Mouse (Mus musculus) MEL (cell line): ENCODE data around the gene Ppp1r10. TPM values are rescaled to one million over a fixed set of nuclear protein-coding genes. Genes with fewer than 3 reads are reported as not detected.
A peak's percentile ranks its signal among the peaks of the same experiment; 100 is the strongest.

ENCODE experiments used
- DNase-seq: peaks from one replicate; pipeline ENCODE4 v3.0.0; 2011; ENCODE audit warnings: low read depth, low spot score
- H3K27ac ChIP-seq: 2 replicates; pipeline ENCODE4 v1.5.1; 2012; ENCODE audit warnings: low read depth, mild to moderate bottlenecking, control low read depth, low read length, moderate library complexity; ENCODE audit not compliant: control insufficient read depth
- H3K27me3 ChIP-seq, 2 experiments: fragments of 150-350 bp in 1 of 2; sonication (generic) in 1 of 2; 2 replicates each; pipeline ENCODE4 v1.6.1; 2012; ENCODE audit warnings: low read length in 2 of 2, mild to moderate bottlenecking in 2 of 2, improper control_type of control experiment in 1 of 2, moderate library complexity in 1 of 2; ENCODE audit not compliant: insufficient read depth in 2 of 2, control insufficient read depth in 1 of 2
- H3K36me3 ChIP-seq, 2 experiments: 2 replicates each; pipeline ENCODE4 v1.6.1; 2012 to 2014; ENCODE audit warnings: low read length in 2 of 2, improper control_type of control experiment in 1 of 2, inconsistent platforms in 1 of 2, mild to moderate bottlenecking in 1 of 2; ENCODE audit not compliant: insufficient read depth in 2 of 2, control insufficient read depth in 1 of 2
- H3K4me1 ChIP-seq, 2 experiments: fragments of 150-350 bp in 1 of 2; sonication (generic) in 1 of 2; 2 replicates each; pipeline ENCODE4 v1.6.1; 2012; ENCODE audit warnings: low read length in 2 of 2, improper control_type of control experiment in 1 of 2, mild to moderate bottlenecking in 1 of 2; ENCODE audit not compliant: insufficient read depth in 2 of 2, control insufficient read depth in 1 of 2
- H3K4me3 ChIP-seq, 2 experiments: fragments of 150-350 bp in 1 of 2; sonication (generic) in 1 of 2; 2 replicates each; pipeline ENCODE4 v1.5.1; 2012; ENCODE audit warnings: low read depth in 2 of 2, low read length in 2 of 2, mild to moderate bottlenecking in 2 of 2, moderate library complexity in 2 of 2, control low read depth in 1 of 2, improper control_type of control experiment in 1 of 2; ENCODE audit not compliant: control insufficient read depth in 1 of 2, insufficient read depth in 1 of 2
- H3K79me2 ChIP-seq: 2 replicates; pipeline ENCODE4 v1.6.1; 2012; ENCODE audit warnings: mild to moderate bottlenecking, low read length, moderate library complexity; ENCODE audit not compliant: control insufficient read depth, poor library complexity, insufficient read depth
- H3K9ac ChIP-seq: 2 replicates; pipeline ENCODE4 v1.6.1; 2012; ENCODE audit warnings: low read depth, mild to moderate bottlenecking, control low read depth, low read length, moderate library complexity; ENCODE audit not compliant: control insufficient read depth, poor library complexity, severe bottlenecking
- H3K9me3 ChIP-seq: fragments of 150-350 bp; sonication (generic); replicated peaks from 2 replicates; pipeline ENCODE4 v1.6.1; 2012; ENCODE audit warnings: mild to moderate bottlenecking, low read length, improper control_type of control experiment, moderate library complexity; ENCODE audit not compliant: insufficient read depth
- BHLHE40 ChIP-seq: IDR thresholded peaks from 2 replicates; pipeline ENCODE4 v1.6.1; 2012; ENCODE audit warnings: low read depth, mild to moderate bottlenecking, inconsistent platforms, low read length, improper control_type of control experiment, borderline replicate concordance
- CHD1 ChIP-seq: IDR thresholded peaks from 2 replicates; pipeline ENCODE4 v1.6.1; 2012; ENCODE audit warnings: low read depth, mild to moderate bottlenecking, inconsistent platforms, low read length, improper control_type of control experiment
- CHD2 ChIP-seq: IDR thresholded peaks from 2 replicates; pipeline ENCODE4 v1.6.1; 2011; ENCODE audit warnings: low read length, improper control_type of control experiment
- CTCF ChIP-seq, 3 experiments: IDR thresholded peaks in 2 of 3; conservative IDR thresholded peaks in 1 of 3; 2 replicates each; pipeline ENCODE4 v1.5.1; 2011 to 2012; ENCODE audit warnings: low read length in 3 of 3, low read depth in 2 of 3, mild to moderate bottlenecking in 2 of 3, improper control_type of control experiment in 1 of 3, inconsistent platforms in 1 of 3, mixed read lengths in 1 of 3, moderate library complexity in 1 of 3; ENCODE audit not compliant: control insufficient read depth in 1 of 3, insufficient read depth in 1 of 3, poor library complexity in 1 of 3, severe bottlenecking in 1 of 3
- E2F4 ChIP-seq: IDR thresholded peaks from 2 replicates; pipeline ENCODE4 v1.6.1; 2011; ENCODE audit warnings: low read depth, low read length, improper control_type of control experiment, borderline replicate concordance
- ELF1 ChIP-seq: IDR thresholded peaks from 2 replicates; pipeline ENCODE4 v1.6.1; 2014; ENCODE audit warnings: low read depth, mild to moderate bottlenecking, inconsistent platforms, low read length, improper control_type of control experiment, moderate library complexity
- EP300 ChIP-seq, 2 experiments: IDR thresholded peaks; 2 replicates each; pipeline ENCODE4 v1.6.1; 2011; ENCODE audit warnings: improper control_type of control experiment in 2 of 2, low read length in 2 of 2, low read depth in 1 of 2, mild to moderate bottlenecking in 1 of 2
- ETS1 ChIP-seq: IDR thresholded peaks from 2 replicates; pipeline ENCODE4 v1.6.1; 2012; ENCODE audit warnings: low read depth, mild to moderate bottlenecking, inconsistent platforms, low read length, improper control_type of control experiment, moderate library complexity
- GABPA ChIP-seq: IDR thresholded peaks from 2 replicates; pipeline ENCODE4 v1.6.1; 2012; ENCODE audit warnings: low read depth, mild to moderate bottlenecking, inconsistent platforms, low read length, improper control_type of control experiment, moderate library complexity
- GATA1 ChIP-seq: IDR thresholded peaks from 2 replicates; pipeline ENCODE4 v1.6.1; 2011; ENCODE audit warnings: low read depth, low read length, improper control_type of control experiment
- JUND ChIP-seq: IDR thresholded peaks from 2 replicates; pipeline ENCODE4 v1.6.1; 2011; ENCODE audit warnings: low read depth, mild to moderate bottlenecking, improper control_type of control experiment, low read length
- KAT2A ChIP-seq: conservative IDR thresholded peaks from 2 replicates; pipeline ENCODE4 v1.6.1; 2012; ENCODE audit warnings: low read depth, low read length, improper control_type of control experiment, inconsistent platforms
- MAFK ChIP-seq: IDR thresholded peaks from 2 replicates; pipeline ENCODE4 v1.6.1; 2011; ENCODE audit warnings: low read depth, mild to moderate bottlenecking, low read length, improper control_type of control experiment, borderline replicate concordance
- MAX ChIP-seq: IDR thresholded peaks from 2 replicates; pipeline ENCODE4 v1.6.1; 2011; ENCODE audit warnings: low read length, improper control_type of control experiment
- MAZ ChIP-seq: IDR thresholded peaks from 2 replicates; pipeline ENCODE4 v1.6.1; 2012; ENCODE audit warnings: low read depth, mild to moderate bottlenecking, inconsistent platforms, low read length, improper control_type of control experiment
- MEF2A ChIP-seq: IDR thresholded peaks from 2 replicates; pipeline ENCODE4 v1.6.1; 2014; ENCODE audit warnings: low read depth, mild to moderate bottlenecking, inconsistent platforms, low read length, improper control_type of control experiment; ENCODE audit not compliant: poor library complexity, insufficient replicate concordance, severe bottlenecking; ENCODE audit errors: extremely low read depth
- MXI1 ChIP-seq: IDR thresholded peaks from 2 replicates; pipeline ENCODE4 v1.6.1; 2011; ENCODE audit warnings: mild to moderate bottlenecking, low read depth, low read length, improper control_type of control experiment
- MYB ChIP-seq: IDR thresholded peaks from 2 replicates; pipeline ENCODE4 v1.6.1; 2011; ENCODE audit warnings: mild to moderate bottlenecking, low read depth, low read length, improper control_type of control experiment
- MYC ChIP-seq: IDR thresholded peaks from 2 replicates; pipeline ENCODE4 v1.6.1; 2011; ENCODE audit warnings: low read depth, mild to moderate bottlenecking, low read length, improper control_type of control experiment, moderate library complexity
- NELFE ChIP-seq: IDR thresholded peaks from 2 replicates; pipeline ENCODE4 v1.6.1; 2011; ENCODE audit warnings: low read depth, low read length, improper control_type of control experiment
- NRF1 ChIP-seq: IDR thresholded peaks from 2 replicates; pipeline ENCODE4 v1.6.1; 2014; ENCODE audit warnings: low read depth, mild to moderate bottlenecking, inconsistent platforms, low read length, improper control_type of control experiment, moderate library complexity; ENCODE audit not compliant: poor library complexity, insufficient read depth, severe bottlenecking
- POLR2A ChIP-seq, 2 experiments: IDR thresholded peaks; 2 replicates each; pipeline ENCODE4 v1.6.1; 2011 to 2012; ENCODE audit warnings: low read length in 2 of 2, mild to moderate bottlenecking in 2 of 2, control low read depth in 1 of 2, improper control_type of control experiment in 1 of 2, low read depth in 1 of 2, moderate library complexity in 1 of 2; ENCODE audit not compliant: control insufficient read depth in 1 of 2, insufficient read depth in 1 of 2, poor library complexity in 1 of 2
- POLR2AphosphoS2 ChIP-seq: IDR thresholded peaks from 2 replicates; pipeline ENCODE4 v1.6.1; 2011; ENCODE audit warnings: low read length, improper control_type of control experiment
- POLR2AphosphoS5 ChIP-seq: IDR thresholded peaks from 2 replicates; pipeline ENCODE4 v1.6.1; 2012; ENCODE audit warnings: low read depth, borderline replicate concordance, mild to moderate bottlenecking, inconsistent platforms, low read length, moderate library complexity, mixed read lengths
- RCOR1 ChIP-seq: IDR thresholded peaks from 2 replicates; pipeline ENCODE4 v1.6.1; 2012; ENCODE audit warnings: low read depth, mild to moderate bottlenecking, inconsistent platforms, low read length, improper control_type of control experiment
- SMC3 ChIP-seq: IDR thresholded peaks from 2 replicates; pipeline ENCODE4 v1.6.1; 2011; ENCODE audit warnings: low read depth, low read length, improper control_type of control experiment
- TAL1 ChIP-seq: IDR thresholded peaks from 2 replicates; pipeline ENCODE4 v1.6.1; 2012; ENCODE audit warnings: mild to moderate bottlenecking, inconsistent platforms, low read length, moderate library complexity, mixed read lengths
- TBP ChIP-seq: IDR thresholded peaks from 2 replicates; pipeline ENCODE4 v1.8.0; 2011; ENCODE audit warnings: low read depth, low read length, improper control_type of control experiment
- TCF12 ChIP-seq: IDR thresholded peaks from 2 replicates; pipeline ENCODE4 v1.6.1; 2014; ENCODE audit warnings: low read depth, mild to moderate bottlenecking, inconsistent platforms, low read length, improper control_type of control experiment, moderate library complexity
- UBTF ChIP-seq: IDR thresholded peaks from 2 replicates; pipeline ENCODE4 v1.6.1; 2012; ENCODE audit warnings: low read depth, mild to moderate bottlenecking, inconsistent platforms, low read length, improper control_type of control experiment, moderate library complexity, borderline replicate concordance; ENCODE audit not compliant: insufficient read depth
- USF1 ChIP-seq: IDR thresholded peaks from 2 replicates; pipeline ENCODE4 v1.6.1; 2014; ENCODE audit warnings: low read depth, mild to moderate bottlenecking, inconsistent platforms, low read length, improper control_type of control experiment, moderate library complexity
- USF2 ChIP-seq, 2 experiments: IDR thresholded peaks; 2 replicates each; pipeline ENCODE4 v1.6.1; 2011 to 2012; ENCODE audit warnings: improper control_type of control experiment in 2 of 2, low read length in 2 of 2, borderline replicate concordance in 1 of 2, inconsistent platforms in 1 of 2, low read depth in 1 of 2, mild to moderate bottlenecking in 1 of 2; ENCODE audit not compliant: insufficient read depth in 1 of 2
- ZC3H11A ChIP-seq: IDR thresholded peaks from 2 replicates; pipeline ENCODE4 v1.6.1; 2012; ENCODE audit warnings: low read depth, mild to moderate bottlenecking, inconsistent platforms, low read length, improper control_type of control experiment
- ZKSCAN1 ChIP-seq: IDR thresholded peaks from 2 replicates; pipeline ENCODE4 v1.6.1; 2012; ENCODE audit warnings: low read depth, mild to moderate bottlenecking, inconsistent platforms, low read length, improper control_type of control experiment, moderate library complexity
- ZNF384 ChIP-seq: IDR thresholded peaks from 2 replicates; pipeline ENCODE4 v1.6.1; 2012; ENCODE audit warnings: low read depth, mild to moderate bottlenecking, inconsistent platforms, low read length, improper control_type of control experiment
- polyA plus RNA-seq, 2 experiments: library from polyadenylated mRNA; stranded (reverse) in 1 of 2; unstranded in 1 of 2; fragments of >175 nt in 1 of 2; fragments of >200 nt in 1 of 2; gene quantifications; 2 replicates each; pipeline versions ENCODE4 v1.2.1 to v1.2.4; 2012; ENCODE audit warnings: low replicate concordance in 2 of 2, low read depth in 1 of 2; ENCODE audit not compliant: insufficient read length in 2 of 2, insufficient read depth in 1 of 2, missing spikeins in 1 of 2
- total RNA-seq: library from RNA; depleted of rRNA; stranded (reverse); fragments of 300-350 nt; gene quantifications from 2 replicates; pipeline ENCODE4 v1.2.3, GENCODE M21; 2012

Gene Ppp1r10
- total and polyA plus RNA-seq, 3 experiments = 25.3 to 61.4 TPM; not detected in 1

- Histone ChIP-seq H3K27ac (peak overlapping the region; percentile 88), H3K4me1 (peaks cover 2 to 18% of the 10 kb centered on the region in 2 experiments; a peak in 3 of 4 replicates), H3K9ac (peak overlapping the region; percentile 52), H3K27me3 (no peaks in the 10 kb centered on the region), H3K9me3 (no peaks in the 10 kb centered on the region), H3K36me3 (peaks cover 0 to 14% of the 10 kb centered on the region in 2 experiments; a peak in 2 of 4 replicates), H3K4me3 (peak overlapping the region; percentile 21 to 38), H3K79me2 (peaks cover 18% of the 10 kb centered on the region)
- peak; percentile 74 for DNase-seq
- TF ChIP-seq POLR2A (IDR thresholded peaks at IDR 0.05; ENCODE audit: control insufficient read depth in 1 of 2, insufficient read depth in 1 of 2, low read depth in 1 of 2, low read length in 2 of 2, poor library complexity in 1 of 2) (0 out of 4 replicates have a peak, but pooled peaks of 1 of the 2 experiments have one; percentile 3), POLR2AphosphoS2 (no peak), CHD2 (no peak), ELF1 (no peak), GATA1 (no peak), KAT2A (no peak), NRF1 (no peak), ZC3H11A (peak; percentile 46), TBP (0 out of 2 replicates have a peak, but pooled peaks have one; percentile 4), POLR2AphosphoS5 (no peak), MAFK (no peak), UBTF (no peak), ZNF384 (peak; percentile 85), USF2 (IDR thresholded peaks at IDR 0.05; ENCODE audit: borderline replicate concordance in 1 of 2, insufficient read depth in 1 of 2, low read depth in 1 of 2, low read length in 2 of 2) (no peak), SMC3 (peak; percentile 76), CTCF (IDR thresholded peaks at IDR 0.05 in 2 of 3, conservative IDR thresholded peaks at IDR 0.05 in 1 of 3; ENCODE audit: control insufficient read depth in 1 of 3, insufficient read depth in 1 of 3, low read depth in 2 of 3, low read length in 3 of 3, poor library complexity in 1 of 3, severe bottlenecking in 1 of 3) (peak; percentile 59 to 80 (median 73)), MEF2A (no peak), ZKSCAN1 (no peak), TAL1 (no peak), ETS1 (no peak), TCF12 (no peak), CHD1 (no peak), MYC (no peak), NELFE (no peak), USF1 (0 out of 2 replicates have a peak, but pooled peaks have one; percentile 8), RCOR1 (0 out of 2 replicates have a peak, but pooled peaks have one; percentile 17), E2F4 (no peak), MAX (no peak), EP300 (IDR thresholded peaks at IDR 0.05; ENCODE audit: low read depth in 1 of 2, low read length in 2 of 2) (no peak), BHLHE40 (no peak), JUND (no peak), MYB (no peak), MXI1 (no peak), GABPA (no peak), MAZ (no peak)
Measured at GRCm38 (mm10) chr17:35870884-35871696, 45.1 kb upstream of the Ppp1r10 start.
